Mouse (Mus musculus): ENCODE results near the gene Vmn1r197. TPM values are rescaled to one million over a fixed set of nuclear protein-coding genes. Genes with fewer than 3 reads are reported as not detected.
"Not testable (repeated sequence)": the region's sequence is repeated elsewhere in the genome, so short reads cannot be mapped to it uniquely, and the experiment has no call there.

Gene Vmn1r197
- total RNA-seq (2021), result not detected
- long read RNA-seq, experiment 1, result 0 reads
- long read RNA-seq, experiment 2, result 0 reads

DNA sequence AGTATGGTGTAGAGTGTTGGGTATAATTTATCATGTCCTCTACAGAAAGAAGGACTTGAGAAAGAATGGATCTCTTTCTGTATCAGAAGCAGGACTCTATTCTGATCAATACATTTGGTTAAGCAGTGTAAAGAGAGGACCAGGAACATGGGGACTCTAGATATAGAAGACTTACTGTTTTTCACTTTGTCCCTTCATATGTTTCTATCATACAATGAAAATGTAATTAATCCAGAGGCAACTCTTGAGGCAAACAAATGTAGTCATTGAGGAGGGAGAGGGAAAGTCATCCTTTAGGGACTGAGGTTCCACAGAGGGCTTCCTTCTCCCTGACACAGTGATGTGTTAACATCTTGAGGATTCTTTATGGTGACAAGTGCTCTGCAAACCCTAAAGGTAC lies at the start of gene Vmn1r197:
Gene Vmn1r197, plus strand, starts transcription at position 301 of the 400 bp plus-strand sequence.
- no peak for DNase-seq

DNA sequence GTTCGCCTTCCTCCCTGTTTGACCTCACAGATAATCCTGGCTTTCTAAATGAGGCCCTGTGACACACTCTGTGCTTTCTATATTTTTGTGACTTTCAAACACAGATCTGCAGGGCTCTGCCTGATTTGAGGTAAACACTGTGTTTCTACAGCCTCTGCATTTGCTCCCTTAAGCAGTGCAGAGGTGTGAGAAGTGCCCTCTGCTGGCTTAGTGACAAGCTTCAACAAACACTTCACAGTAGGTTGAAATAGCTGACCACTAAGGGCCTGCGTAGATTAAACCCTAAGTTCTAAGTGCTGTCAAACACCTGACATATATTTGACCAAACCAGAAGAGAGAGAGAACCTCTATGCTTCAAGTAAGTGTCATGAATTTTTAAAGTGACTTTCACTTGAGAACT lies 39.8 kb upstream of the Vmn1r197 start:
- no peak for DNase-seq

GRCm38 (mm10) chr13:22289620-22290019 lies 34.8 kb upstream of the Vmn1r197 start, which contains the start of gene Vmn1r196:
Gene Vmn1r196 (plus strand): TSS chr13:22289920.
- no peak for DNase-seq

DNA sequence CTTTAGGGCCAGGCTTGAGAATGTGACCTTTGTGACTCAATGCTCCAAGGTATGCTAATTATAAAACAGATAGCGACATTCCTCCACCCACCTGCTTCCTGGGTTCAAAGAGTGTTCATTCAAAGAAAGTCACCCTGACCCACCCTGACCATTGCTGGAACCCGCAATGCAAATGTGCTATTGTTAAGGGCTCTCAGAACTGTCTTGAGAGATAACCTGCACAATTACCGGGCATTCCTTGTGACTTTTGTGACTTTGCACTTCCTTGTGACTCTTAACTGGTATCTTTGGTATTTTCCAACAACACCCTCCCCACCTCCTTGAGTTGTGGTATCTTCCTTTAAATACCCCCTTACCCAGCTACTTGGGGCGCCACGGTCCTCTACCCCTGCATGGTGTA lies 16.3 kb upstream of the Vmn1r197 start:
- DNase-seq, result not testable (repeated sequence)

DNA sequence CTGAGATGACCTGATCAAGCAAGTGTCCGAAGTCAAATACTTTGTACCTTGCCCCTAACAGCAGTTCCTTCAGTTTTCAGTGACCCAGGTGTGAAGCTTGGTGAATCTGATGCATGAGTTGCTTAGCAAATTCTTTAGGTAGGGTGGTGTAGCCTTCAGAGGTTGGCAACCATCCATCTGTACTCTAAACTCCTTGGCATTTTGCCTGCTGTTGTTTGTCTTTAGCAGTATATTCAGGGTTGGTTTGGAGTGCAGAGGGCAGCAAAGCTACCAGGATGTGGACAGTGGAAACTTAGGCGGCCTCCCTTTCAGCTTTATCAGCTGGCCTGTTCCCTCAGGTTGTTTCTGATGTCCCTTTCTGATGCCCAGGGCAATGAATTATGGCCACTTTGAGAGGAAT lies 9.0 kb upstream of the Vmn1r197 start:
- DNase-seq, result no peak

DNA sequence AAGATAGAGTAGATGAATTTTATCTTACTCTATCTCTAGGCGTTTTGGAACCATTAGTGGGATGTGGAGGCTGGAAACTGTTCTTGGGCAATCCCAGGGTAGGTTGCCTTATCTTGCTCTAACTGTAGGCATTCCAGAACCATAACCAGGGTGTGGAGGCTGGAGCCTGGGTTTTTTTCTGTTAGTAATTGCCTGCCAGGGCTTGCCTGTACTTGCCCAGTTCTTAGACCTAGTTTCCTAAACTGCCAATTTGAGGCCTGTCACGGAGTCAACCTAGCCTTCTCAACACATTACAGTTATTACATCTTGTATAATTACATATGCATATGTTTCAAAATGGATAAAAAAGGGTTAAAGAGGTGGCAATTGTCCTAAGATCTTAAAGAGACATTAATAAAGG lies 7.0 kb upstream of the Vmn1r197 start:
- no peak for DNase-seq

- DNase-seq, result no peak
Observed at GRCm38 (mm10) chr13:22320091-22320490, 4.3 kb upstream of the Vmn1r197 start.

- DNase-seq, result no peak
Observed at GRCm38 (mm10) chr13:22333269-22333668, 8.9 kb downstream of the Vmn1r197 start.

GRCm38 (mm10) chr13:22335565-22335964 lies 11.2 kb downstream of the Vmn1r197 start:
- no peak for DNase-seq

- no peak for DNase-seq
Observed at GRCm38 (mm10) chr13:22350064-22350463, 25.7 kb downstream of the Vmn1r197 start, which contains the start of gene Vmn1r198. Gene Vmn1r198 (plus strand): TSS chr13:22350364.

GRCm38 (mm10) chr13:22350813-22351212 lies 26.4 kb downstream of the Vmn1r197 start:
- no peak for DNase-seq

- no peak for DNase-seq
Observed at GRCm38 (mm10) chr13:22379518-22379917, 55.1 kb downstream of the Vmn1r197 start, which contains the start of gene Vmn1r199. Gene Vmn1r199 (plus strand): TSS chr13:22379818.

- DNase-seq, result not testable (repeated sequence)
Observed at GRCm38 (mm10) chr13:22381128-22381527, 56.7 kb downstream of the Vmn1r197 start.

Other genes with a start within 250 kb of the Vmn1r197 start
- gene Vmn1r188, start 240.1 kb upstream of the Vmn1r197 start, total RNA-seq (2021), result not detected
- not detected for gene Vmn1r189, start 218.8 kb upstream of the Vmn1r197 start, total RNA-seq (2021)
- gene Vmn1r191, start 140.6 kb upstream of the Vmn1r197 start, total RNA-seq (2021), result not detected
- gene Vmn1r192, start 133.4 kb upstream of the Vmn1r197 start, total RNA-seq (2021), result not detected
- not detected for gene Vmn1r193, start 101.4 kb upstream of the Vmn1r197 start, total RNA-seq (2021)
- not detected for gene Vmn1r194, start 80.4 kb upstream of the Vmn1r197 start, total RNA-seq (2021)
- not detected for gene Vmn1r195, start 54.1 kb upstream of the Vmn1r197 start, total RNA-seq (2021)
- not detected for gene Vmn1r196, start 34.7 kb upstream of the Vmn1r197 start, total RNA-seq (2021)
- not detected for gene Vmn1r198, start 25.8 kb downstream of the Vmn1r197 start, total RNA-seq (2021)
- not detected for gene Vmn1r199, start 55.2 kb downstream of the Vmn1r197 start, total RNA-seq (2021)
- not detected for gene Vmn1r200, start 65.8 kb downstream of the Vmn1r197 start, total RNA-seq (2021)
- gene Vmn1r201, start 147.3 kb downstream of the Vmn1r197 start, total RNA-seq (2021), result not detected
- gene Vmn1r202, start 180.8 kb downstream of the Vmn1r197 start, total RNA-seq (2021), result not detected
- not detected for gene Vmn1r203, start 193.5 kb downstream of the Vmn1r197 start, total RNA-seq (2021)
- gene Vmn1r204, start 228.6 kb downstream of the Vmn1r197 start, total RNA-seq (2021), result not detected

Data from gastrocnemius, postnatal 25 days (tissue).